In the genomic region with DNA sequence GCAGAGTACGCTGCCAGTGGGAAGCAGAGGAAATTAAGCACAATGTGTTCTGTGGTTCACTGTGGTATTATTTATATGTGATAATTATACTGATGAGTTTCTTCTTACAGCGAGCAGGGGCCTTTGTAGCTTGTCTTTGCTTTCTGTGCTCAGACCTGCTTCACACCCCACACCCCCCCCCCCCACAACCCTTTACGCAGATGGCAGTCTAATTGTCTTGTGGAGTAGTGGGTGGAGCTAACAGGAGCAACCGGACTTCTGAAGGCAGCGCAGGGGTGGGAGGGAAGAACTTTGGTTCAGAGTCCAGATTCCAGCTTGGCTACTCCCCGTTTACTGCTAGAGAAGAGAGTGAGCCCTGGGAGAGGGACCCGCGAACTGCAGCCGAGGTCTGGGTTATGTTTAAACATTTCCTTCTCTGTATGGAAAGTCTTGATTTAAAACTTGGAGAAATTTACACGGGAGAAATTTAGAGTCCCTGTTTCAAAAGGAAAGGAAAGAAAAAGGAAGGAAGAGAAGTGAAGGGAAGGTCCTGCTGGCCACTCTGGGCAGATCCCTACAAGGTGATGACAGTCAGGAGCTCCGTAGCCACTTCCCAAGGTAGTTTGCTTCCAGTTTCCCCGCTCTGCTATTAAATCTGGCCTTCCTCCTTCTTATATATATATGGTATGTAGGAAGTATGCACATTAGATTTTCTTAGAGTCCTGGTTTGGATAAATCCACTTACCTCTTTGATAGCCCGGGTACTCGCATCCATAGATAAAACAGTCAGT, we compare ENCODE assay signal across 8 mouse cellular contexts. TPM values are rescaled to one million over a fixed set of nuclear protein-coding genes. Genes with fewer than 3 reads are reported as not detected.
DNase-seq lines count a peak whose midpoint lies in the region; ATAC-seq lines count a peak whose summit lies in the region.

No protein-coding gene starts in this region.

- peak overlapping the region; percentile 62 to 72 for H3K27ac ChIP-seq in heart, embryonic 14.5 days (replicated peaks in 1 of 2; ENCODE audit: control insufficient read depth in 1 of 2, insufficient read depth in 1 of 2, low read depth in 2 of 2, low read length in 2 of 2)
- H3K27ac ChIP-seq in forebrain, embryonic 16.5 days (ENCODE audit: low read length) = 0 out of 2 replicates have a peak overlapping the region, but pooled peaks have one; percentile 4
- H3K27ac ChIP-seq in neural tube, embryonic 13.5 days (replicated peaks) = peak overlapping the region; percentile 69

- no peak for DNase-seq in heart, postnatal 25 days (ENCODE audit: low spot score)
- peak; percentile 52 to 73 for DNase-seq in kidney, postnatal 4 days
- DNase-seq in urinary bladder, postnatal 4 days (ENCODE audit: low spot score in 2 of 2) = no peak
- DNase-seq in thymus, postnatal 14 days = no peak

- intact Hi-C loops in heart, postnatal 25 days (cut with DNase I) = no loop called here

- H3K27me3 ChIP-seq in heart, embryonic 14.5 days (ENCODE audit: control insufficient read depth, insufficient read depth, low read length) = no peaks in the 10 kb centered on the region
- no peaks in the 10 kb centered on the region for H3K27me3 ChIP-seq in forebrain, embryonic 16.5 days (replicated peaks; ENCODE audit: control insufficient read depth, insufficient read depth, low read length)
- no peaks in the 10 kb centered on the region for H3K27me3 ChIP-seq in neural tube, embryonic 13.5 days

- H3K4me3 ChIP-seq in heart, embryonic 14.5 days (ENCODE audit: control insufficient read depth in 1 of 2, insufficient read depth in 1 of 2, low read depth in 1 of 2, low read length in 2 of 2) = peak overlapping the region; percentile 18 to 24; a peak in 3 of 4 replicates
- no peak overlapping the region for H3K4me3 ChIP-seq in forebrain, embryonic 16.5 days (replicated peaks; ENCODE audit: low read length)
- H3K4me3 ChIP-seq in neural tube, embryonic 13.5 days = no peak overlapping the region

- H3K4me1 ChIP-seq in heart, embryonic 14.5 days (ENCODE audit: control insufficient read depth in 2 of 2, insufficient read depth in 2 of 2, low read length in 2 of 2) = peaks cover 9 to 32% of the 10 kb centered on the region in 2 experiments
- peaks cover 16% of the 10 kb centered on the region for H3K4me1 ChIP-seq in forebrain, embryonic 16.5 days (replicated peaks; ENCODE audit: control insufficient read depth, insufficient read depth, low read length)
- peaks cover 19% of the 10 kb centered on the region for H3K4me1 ChIP-seq in neural tube, embryonic 13.5 days (replicated peaks)

- H3K9ac ChIP-seq in heart, embryonic 14.5 days (ENCODE audit: low read length) = peak overlapping the region; percentile 61
- H3K9ac ChIP-seq in forebrain, embryonic 16.5 days (replicated peaks; ENCODE audit: low read depth, low read length) = no peak overlapping the region; the same call in 1 of the 2 replicates
- H3K9ac ChIP-seq in neural tube, embryonic 13.5 days = peak overlapping the region; percentile 22; the same call in 1 of the 2 replicates

- no peak for ATAC-seq in heart, embryonic 14.5 days (ENCODE audit: insufficient number of reproducible peaks, insufficient read depth, low FRiP score, low read depth)
- ATAC-seq in forebrain, embryonic 16.5 days = peak; percentile 63; the same call in 1 of the 2 replicates
- ATAC-seq in neural tube, embryonic 13.5 days (ENCODE audit: low read depth) = peak; percentile 59; the same call in 1 of the 2 replicates
- ATAC-seq in cerebellum, adult (ENCODE audit: insufficient number of reproducible peaks, low FRiP score, low TSS enrichment) = no peak

- H3K4me2 ChIP-seq in heart, embryonic 14.5 days (ENCODE audit: low read length) = peak overlapping the region; percentile 62
- peak overlapping the region; percentile 34 for H3K4me2 ChIP-seq in forebrain, embryonic 16.5 days (ENCODE audit: low read length)
- peak overlapping the region; percentile 41 for H3K4me2 ChIP-seq in neural tube, embryonic 13.5 days

- no peaks in the 10 kb centered on the region for H3K36me3 ChIP-seq in heart, embryonic 14.5 days (ENCODE audit: control insufficient read depth, insufficient read depth, low read length)
- H3K36me3 ChIP-seq in forebrain, embryonic 16.5 days (ENCODE audit: control insufficient read depth, insufficient read depth) = no peaks in the 10 kb centered on the region
- H3K36me3 ChIP-seq in neural tube, embryonic 13.5 days = no peaks in the 10 kb centered on the region

- H3K9me3 ChIP-seq in heart, embryonic 14.5 days (ENCODE audit: control insufficient read depth, low read length) = no peaks in the 10 kb centered on the region
- no peaks in the 10 kb centered on the region for H3K9me3 ChIP-seq in forebrain, embryonic 16.5 days (ENCODE audit: control insufficient read depth, low read length)
- no peaks in the 10 kb centered on the region for H3K9me3 ChIP-seq in neural tube, embryonic 13.5 days

- 18% methylated on average over 14 of the region's 14 CpGs for WGBS in heart, embryonic 14.5 days
- 28% methylated on average over 14 of the region's 14 CpGs for WGBS in forebrain, embryonic 16.5 days
- 29% methylated on average over 14 of the region's 14 CpGs for WGBS in neural tube, embryonic 13.5 days

RNA-seq across cellular contexts. Expression of a gene that starts 30.4 kb away (rescaled TPM):
- 85.1 and 91.0 TPM in 2 replicates for polyA plus RNA-seq in heart, embryonic 14.5 days (2014; fragmentation: Nextera tagmentation; extraction: Ambion mirVana)
- total RNA-seq in heart, postnatal 25 days (2021) = 100 to 1,000 TPM; 271 to 291 TPM
- 4.2 and 4.4 TPM in 2 replicates for polyA plus RNA-seq in forebrain, embryonic 16.5 days (2015; fragmentation: Nextera tagmentation; extraction: Ambion mirVana)
- 4.7 and 5.7 TPM in 2 replicates for polyA plus RNA-seq in neural tube, embryonic 13.5 days (2015; fragmentation: Nextera tagmentation; extraction: Ambion mirVana)

Comparison
In these comparisons a context has a peak if more than half of its experiments do, and no peak if none do; other contexts are left out.
1. ATAC-seq: peak in forebrain, embryonic 16.5 days (single experiment) and neural tube, embryonic 13.5 days (single experiment); none in heart, embryonic 14.5 days (single experiment) and cerebellum, adult (single experiment).
2. H3K27ac ChIP-seq: peak in every context shown above with its lines; median percentile 69 in neural tube, embryonic 13.5 days; 67 in heart, embryonic 14.5 days; 4 in forebrain, embryonic 16.5 days.
3. H3K4me3 ChIP-seq: peak in heart, embryonic 14.5 days (2 of 2); none in forebrain, embryonic 16.5 days (single experiment) and neural tube, embryonic 13.5 days (single experiment).
4. DNase-seq: peak in kidney, postnatal 4 days (2 of 2); none in heart, postnatal 25 days (single experiment), urinary bladder, postnatal 4 days (0 of 2) and thymus, postnatal 14 days (single experiment).
5. RNA of a gene that starts 30.4 kb away (polyA plus RNA-seq): 85.1 to 91.0 TPM in heart, embryonic 14.5 days; 4.7 to 5.7 TPM in neural tube, embryonic 13.5 days and 4.2 to 4.4 TPM in forebrain, embryonic 16.5 days; every median in the first group is over 10 times any median in the second.
6. Peak in every context shown above with its lines, with median percentiles within 50 percentile points of each other: H3K4me2 ChIP-seq.